Mouse (Mus musculus) MN1 (cell line): ENCODE results near the gene Olfr193.
"Not testable (repeated sequence)": the region's sequence is repeated elsewhere in the genome, so short reads cannot be mapped to it uniquely, and the experiment has no call there.

ENCODE experiments used
- DNase-seq: peaks from one replicate; pipeline ENCODE4 v3.0.0-alpha.2; 2016; ENCODE audit warnings: low spot score

Gene Olfr193

DNA sequence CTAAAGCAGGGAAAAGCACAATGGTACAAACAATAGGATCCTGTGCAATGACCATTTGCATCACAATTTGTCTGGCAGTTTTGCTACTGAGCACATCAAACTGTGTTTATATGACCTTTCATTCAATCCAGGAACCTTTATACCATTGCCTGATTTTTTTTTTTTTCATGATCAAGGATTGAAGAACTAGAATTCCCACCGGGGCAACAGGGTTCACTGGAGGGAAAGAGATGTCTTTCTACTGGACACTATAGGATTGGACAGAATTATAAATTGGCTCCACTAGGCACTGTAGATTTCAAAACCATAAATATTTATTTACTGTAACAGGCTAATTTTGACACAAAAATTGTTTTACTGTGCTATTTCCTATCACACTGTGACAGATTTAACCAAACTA lies at the start of gene Olfr193:
Gene Olfr193, minus strand, starts transcription at position 101 of the 400 bp plus-strand sequence.
- DNase-seq, result no peak

DNA sequence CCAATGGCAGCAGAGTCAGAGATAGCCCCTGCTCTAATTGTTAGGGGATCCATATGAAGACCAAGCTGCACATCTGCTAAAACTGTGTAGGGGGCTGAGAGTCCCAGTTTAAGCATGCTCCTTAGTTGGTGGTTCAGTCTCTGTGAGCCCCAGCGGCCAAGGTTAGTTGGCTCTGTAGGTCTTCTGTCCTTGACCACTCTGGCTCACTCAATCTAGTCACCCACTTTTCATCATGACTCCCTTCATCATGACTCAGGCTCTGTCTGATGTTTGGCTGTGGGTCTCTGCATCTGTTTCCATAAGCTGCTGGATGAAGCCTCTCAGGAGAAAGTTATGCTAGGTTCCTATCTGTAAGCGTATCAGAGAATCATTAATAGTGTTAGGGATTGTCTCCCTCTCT lies 40.3 kb upstream of the Olfr193 start:
- DNase-seq, result no peak

DNA sequence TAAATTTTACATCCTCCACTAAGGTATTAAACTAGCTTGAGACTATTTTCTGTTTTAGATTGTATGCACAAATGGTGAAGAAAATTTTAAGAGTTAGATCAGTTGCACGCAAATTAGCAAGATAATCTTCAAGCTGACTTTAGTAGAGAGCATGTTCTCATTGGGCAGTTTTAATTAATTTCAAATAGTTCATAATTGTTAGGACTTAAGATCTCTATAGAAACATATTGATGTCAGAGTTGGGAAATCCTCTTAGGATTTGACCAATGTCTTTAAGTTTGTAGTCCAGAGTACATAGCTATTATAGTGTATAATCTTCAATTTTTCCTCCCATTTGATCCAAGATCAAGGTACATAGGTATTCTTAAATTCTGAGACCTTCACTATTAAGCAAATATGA lies 35.1 kb upstream of the Olfr193 start, which contains the start of gene Olfr195:
Gene Olfr195, plus strand, starts transcription at position 301 of the 400 bp plus-strand sequence.
- DNase-seq, result no peak

DNA sequence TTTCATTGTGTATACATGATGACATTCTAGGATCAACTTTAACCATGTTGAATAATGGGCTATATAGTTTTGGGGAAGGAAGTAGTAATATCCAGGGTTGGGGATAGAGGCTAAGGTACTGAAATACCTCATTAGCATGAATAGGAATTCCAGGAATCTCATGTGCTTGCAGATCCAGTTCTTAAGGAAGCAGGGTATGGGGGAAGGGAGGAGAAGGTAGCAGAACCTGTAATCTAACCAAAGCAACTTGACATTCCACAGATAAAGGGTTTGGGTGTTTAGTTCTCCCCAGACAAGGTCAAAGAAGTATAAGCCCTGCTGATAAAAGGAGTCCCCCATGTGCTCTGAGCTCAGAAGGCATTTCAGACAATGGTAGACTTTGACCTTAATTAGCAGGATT lies 29.4 kb upstream of the Olfr193 start:
- no peak for DNase-seq

DNA sequence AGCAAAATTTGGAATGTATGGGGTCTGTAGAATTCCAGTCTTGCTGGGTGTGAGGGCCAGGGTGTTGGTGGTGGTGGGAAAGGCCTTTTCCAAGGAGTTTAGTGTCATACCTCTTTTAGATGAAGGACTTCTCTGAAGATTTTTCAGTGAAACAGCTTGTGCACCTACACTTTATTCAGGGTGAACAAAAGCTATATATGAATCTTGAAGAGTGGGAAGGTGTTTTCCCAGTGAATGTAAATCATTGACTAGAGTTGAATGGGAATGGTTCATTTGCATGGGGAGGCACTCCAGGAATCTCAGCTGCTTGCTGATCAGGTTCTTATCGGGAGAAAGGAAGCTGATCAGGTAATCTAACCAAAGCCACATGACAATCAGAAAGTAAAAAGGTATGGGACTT lies 19.1 kb upstream of the Olfr193 start:
- no peak for DNase-seq

DNA sequence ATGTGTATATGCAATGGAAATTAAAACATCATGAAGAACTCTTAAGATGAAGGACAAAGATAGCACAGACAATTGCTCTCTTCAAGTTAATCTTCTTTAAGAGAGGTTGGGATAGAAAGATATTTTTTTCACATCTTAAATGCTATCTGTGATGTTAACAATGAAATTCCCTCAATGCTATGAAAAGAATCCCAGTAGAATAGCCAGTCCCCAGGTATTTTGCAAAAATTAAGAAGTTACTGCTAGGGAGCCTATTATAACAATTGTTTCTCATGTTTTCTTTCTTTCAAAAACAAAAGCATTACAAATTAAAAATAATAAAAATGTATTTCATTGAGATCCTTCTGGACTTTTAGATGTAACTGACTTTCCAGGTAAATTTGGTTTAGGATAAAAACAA lies 9.3 kb upstream of the Olfr193 start, which contains the start of gene Olfr194:
Gene Olfr194, minus strand, starts transcription at position 101 of the 400 bp plus-strand sequence.
- DNase-seq, result no peak

DNA sequence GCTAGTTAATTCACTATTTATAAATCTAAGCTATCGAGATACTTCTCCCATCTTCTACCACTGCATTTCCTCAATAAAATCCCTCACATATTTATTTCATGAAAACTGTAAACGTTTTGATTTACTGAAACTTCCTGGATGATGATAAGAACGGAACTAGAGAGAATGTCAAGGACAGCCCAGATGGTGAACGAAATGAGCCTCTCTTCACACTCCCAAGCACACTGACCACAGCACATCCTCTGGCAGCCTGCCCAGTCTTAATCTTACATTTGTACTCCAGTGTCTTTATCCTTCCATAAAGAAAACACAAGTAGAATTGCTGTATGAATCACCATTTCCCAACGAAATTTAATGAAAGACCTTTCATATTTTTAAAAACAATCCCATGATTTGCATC lies 3.2 kb downstream of the Olfr193 start:
- DNase-seq, result not testable (repeated sequence)

DNA sequence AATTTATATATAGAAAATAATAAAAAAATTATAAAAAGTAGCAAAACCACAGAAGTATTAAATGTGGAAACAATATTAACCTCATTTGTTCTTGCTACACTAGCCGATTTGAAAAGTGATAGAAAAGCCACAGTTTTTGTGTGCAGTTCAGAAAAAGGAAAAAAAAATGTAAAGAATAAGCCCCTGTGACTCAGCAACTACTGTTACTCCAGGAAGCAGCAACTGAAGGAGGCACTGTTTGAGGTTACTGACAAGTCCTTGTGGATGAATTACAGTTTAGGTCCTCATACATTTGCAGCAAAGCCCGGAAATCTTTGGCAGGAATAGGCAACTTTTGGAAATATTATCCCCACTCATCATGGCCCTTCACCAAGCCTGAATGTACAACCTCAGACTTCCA lies 6.4 kb downstream of the Olfr193 start:
- no peak for DNase-seq

DNA sequence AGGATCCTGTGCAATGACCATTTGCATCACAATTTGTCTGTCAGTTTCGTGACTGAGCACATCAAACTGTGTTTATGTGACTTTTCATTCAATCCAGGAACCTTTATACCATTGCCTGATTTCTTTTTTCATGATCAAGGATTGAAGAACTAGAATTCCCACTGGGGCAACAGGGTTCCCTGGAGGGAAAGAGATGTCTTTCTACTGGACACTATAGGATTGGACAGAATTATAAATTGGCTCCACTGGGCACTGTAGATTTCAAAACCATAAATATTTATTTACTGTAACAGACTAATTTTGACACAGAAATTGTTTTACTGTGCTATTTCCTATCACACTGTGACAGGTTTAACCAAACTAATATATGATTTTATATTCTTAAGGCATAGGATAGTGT lies 22.0 kb downstream of the Olfr193 start, which contains the start of gene Olfr191:
Gene Olfr191, minus strand, starts transcription at position 101 of the 400 bp plus-strand sequence.
- not testable (repeated sequence) for DNase-seq

DNA sequence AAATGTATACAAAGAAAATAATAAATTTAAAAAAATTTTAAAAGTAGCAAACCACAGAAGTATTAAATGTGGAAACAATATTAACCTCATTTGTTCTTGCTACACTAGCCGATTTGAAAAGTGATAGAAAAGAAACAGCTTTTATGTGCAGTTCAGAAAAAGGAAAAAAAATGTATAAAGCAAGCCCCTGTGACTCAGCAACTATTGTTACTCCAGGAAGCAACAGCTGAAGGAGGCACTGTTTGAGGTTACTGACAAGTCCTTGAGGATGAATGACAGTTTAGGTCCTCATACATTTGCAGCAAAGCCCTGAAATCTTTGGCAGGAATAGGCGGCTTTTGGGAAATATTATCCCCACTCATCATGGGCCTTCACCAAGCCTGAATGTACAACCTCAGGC lies 30.6 kb downstream of the Olfr193 start:
- DNase-seq, result not testable (repeated sequence)

DNA sequence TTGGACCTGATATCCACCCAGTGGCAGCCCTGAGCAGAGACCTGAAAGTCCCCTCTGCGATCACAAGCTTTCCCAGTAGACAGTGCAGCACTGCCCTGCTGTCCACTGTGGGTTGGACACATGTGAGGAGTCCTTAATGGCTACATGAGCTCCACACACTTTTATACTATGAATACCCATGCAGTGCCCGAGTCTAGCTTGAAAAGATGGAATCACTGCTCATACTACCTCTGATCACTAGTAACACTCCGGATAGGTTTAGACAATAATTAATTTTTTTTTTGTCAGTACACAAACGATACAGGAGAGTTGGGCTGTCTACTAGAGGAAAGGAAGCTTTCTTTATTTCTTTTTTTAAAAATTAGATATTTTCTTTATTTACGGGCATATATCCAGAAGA lies 33.8 kb downstream of the Olfr193 start, which contains the start of gene Olfr190:
Gene Olfr190, minus strand, starts transcription at position 101 of the 400 bp plus-strand sequence.
- no peak for DNase-seq

DNA sequence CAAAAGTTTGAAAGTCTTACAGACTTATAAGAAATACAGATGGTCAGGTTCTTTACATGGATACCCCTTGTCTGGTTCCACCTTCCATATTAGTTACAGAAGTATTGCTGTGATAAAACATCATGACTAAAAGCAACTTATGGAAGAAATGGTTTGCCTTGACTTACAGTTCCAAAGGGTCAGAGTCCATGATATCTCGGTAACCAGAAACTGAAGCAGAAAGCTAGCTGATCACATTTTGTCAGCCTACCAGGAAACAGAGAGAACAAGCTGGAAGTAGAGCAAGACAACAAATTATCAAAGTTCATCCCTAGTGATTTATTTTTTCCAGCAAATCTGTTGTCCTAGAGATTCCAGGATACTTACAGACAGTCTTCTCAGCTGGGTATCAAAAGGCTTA lies 38.2 kb downstream of the Olfr193 start:
- DNase-seq, result no peak

DNA sequence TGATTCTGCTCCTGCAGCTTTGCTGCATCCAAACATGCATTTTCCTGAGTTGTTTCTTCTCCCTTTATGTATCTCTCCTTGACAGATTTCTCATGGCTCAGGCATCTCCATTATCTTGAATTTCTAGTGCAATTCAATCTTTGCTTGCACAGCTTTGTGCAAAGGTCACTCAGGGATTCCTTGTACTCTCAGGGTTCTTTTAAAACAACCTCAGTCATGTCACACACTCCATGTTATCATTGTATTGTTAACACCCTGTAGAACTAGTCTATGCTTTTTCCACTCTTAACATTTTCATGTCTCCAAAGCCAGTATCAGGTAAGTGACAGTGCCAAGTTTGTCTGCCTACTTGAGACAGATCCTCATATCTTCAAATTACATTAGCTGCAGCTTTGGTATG lies 39.9 kb downstream of the Olfr193 start:
- DNase-seq, result no peak

DNA sequence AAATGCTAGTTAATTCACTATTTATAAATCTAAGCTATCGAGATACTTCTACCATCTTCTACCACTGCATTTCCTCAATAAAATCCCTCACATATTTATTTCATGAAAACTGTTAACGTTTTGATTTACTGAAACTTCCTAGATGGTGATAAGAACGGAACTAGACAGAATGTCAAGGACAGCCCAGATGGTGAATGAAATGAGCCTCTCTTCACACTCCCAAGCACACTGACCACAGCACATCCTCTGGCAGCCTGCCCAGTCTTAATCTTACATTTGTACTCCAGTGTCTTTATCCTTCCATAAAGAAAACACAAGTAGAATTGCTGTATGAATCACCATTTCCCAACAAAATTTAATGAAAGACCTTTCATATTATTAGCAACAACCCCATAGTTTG lies 49.3 kb downstream of the Olfr193 start:
- not testable (repeated sequence) for DNase-seq
